Mouse (Mus musculus) cerebral cortex, adult 2 months (tissue): ENCODE results near the gene Hkdc1.

Source experiments
- WGBS: fragments of 180-500 bp; shearing (Covaris S2); methylation state at CpG from one replicate; pipeline ENCODE4 v1.1.7; 2018; 5-methylcytosine and 5-hydroxymethylcytosine counted together

Gene Hkdc1

GRCm38 (mm10) chr10:62422255-62422654 is at the start of gene Hkdc1:
Gene Hkdc1, minus strand, starts transcription at chr10:62422491.
- WGBS = 55% methylated on average over 15 of the region's 15 CpGs

- 53% methylated on average over 5 of the region's 5 CpGs for WGBS
Observed at GRCm38 (mm10) chr10:62471105-62471504, 48.8 kb upstream of the Hkdc1 start.

- WGBS = 77% methylated on average over 4 of the region's 4 CpGs
Observed at GRCm38 (mm10) chr10:62469736-62470135, 47.4 kb upstream of the Hkdc1 start.

GRCm38 (mm10) chr10:62452001-62452400 is 29.7 kb upstream of the Hkdc1 start:
- WGBS = 73% methylated on average over 11 of the region's 11 CpGs

GRCm38 (mm10) chr10:62450280-62450640 is 28.0 kb upstream of the Hkdc1 start:
- 30% methylated on average over 18 of the region's 18 CpGs for WGBS

GRCm38 (mm10) chr10:62449364-62450279 is 27.3 kb upstream of the Hkdc1 start, which contains the start of the genes 4930507D05Rik and Supv3l1:
Gene 4930507D05Rik, plus strand, starts transcription at chr10:62449489.
Gene Supv3l1, minus strand, starts transcription at chr10:62449738.
- under 1% methylated on average over 73 of the region's 73 CpGs for WGBS

- WGBS = 90% methylated on average over 5 of the region's 5 CpGs
Observed at GRCm38 (mm10) chr10:62430427-62430826, 8.1 kb upstream of the Hkdc1 start.

- 69% methylated on average over 9 of the region's 9 CpGs for WGBS
Observed at GRCm38 (mm10) chr10:62425081-62425871, 3.0 kb upstream of the Hkdc1 start.

- WGBS = 87% methylated on average over 3 of the region's 3 CpGs
Observed at GRCm38 (mm10) chr10:62421127-62421526, 1.2 kb downstream of the Hkdc1 start.

- 72% methylated on average over 6 of the region's 6 CpGs for WGBS
Observed at GRCm38 (mm10) chr10:62420399-62420798, 1.9 kb downstream of the Hkdc1 start.

- 92% methylated on average over 5 of the region's 5 CpGs for WGBS
Observed at GRCm38 (mm10) chr10:62419422-62419821, 2.9 kb downstream of the Hkdc1 start.

- WGBS = 73% methylated on average over 7 of the region's 7 CpGs
Observed at GRCm38 (mm10) chr10:62418831-62419356, 3.4 kb downstream of the Hkdc1 start.

GRCm38 (mm10) chr10:62413606-62413982 is 8.7 kb downstream of the Hkdc1 start:
- 39% methylated on average over 4 of the region's 4 CpGs for whole genome bisulfite sequencing

GRCm38 (mm10) chr10:62412906-62413605 is 9.2 kb downstream of the Hkdc1 start:
- WGBS = 35% methylated on average over 8 of the region's 8 CpGs

- 38% methylated on average over 19 of the region's 19 CpGs for WGBS
Observed at GRCm38 (mm10) chr10:62411431-62412410, 10.6 kb downstream of the Hkdc1 start.

GRCm38 (mm10) chr10:62410943-62411342 is 11.3 kb downstream of the Hkdc1 start:
- WGBS = 7% methylated on average over 5 of the region's 5 CpGs

- 59% methylated on average over 14 of the region's 14 CpGs for WGBS
Observed at GRCm38 (mm10) chr10:62404901-62405300, 17.4 kb downstream of the Hkdc1 start.

GRCm38 (mm10) chr10:62401641-62402111 is 20.6 kb downstream of the Hkdc1 start:
- WGBS = 61% methylated on average over 19 of the region's 19 CpGs

- WGBS = 89% methylated on average over 3 of the region's 3 CpGs
Observed at GRCm38 (mm10) chr10:62383011-62383410, 39.3 kb downstream of the Hkdc1 start.

- WGBS = 98% methylated on average over 1 of the region's 1 CpGs
Observed at GRCm38 (mm10) chr10:62379808-62380207, 42.5 kb downstream of the Hkdc1 start, which contains the start of gene Hk1. Gene Hk1, minus strand, starts transcription at chr10:62379908.
